Mouse (Mus musculus): ENCODE data around the gene Dppa2.

- TF ChIP-seq CTCF (IDR thresholded peaks at IDR 0.05; ENCODE audit: low read depth, low read length) (no peak), GATA1 (IDR thresholded peaks at IDR 0.05; ENCODE audit: borderline replicate concordance, low read length) (no peak), POLR2AphosphoS5 (IDR thresholded peaks at IDR 0.05; ENCODE audit: insufficient replicate concordance, low read depth, low read length) (no peak)
These were observed 20.9 kb upstream of the Dppa2 start for GRCm38 (mm10) chr16:48282801-48283200.

Data from G1E (cell line).